Mouse (Mus musculus): Measurements from ENCODE around the gene Gramd4.

DNA sequence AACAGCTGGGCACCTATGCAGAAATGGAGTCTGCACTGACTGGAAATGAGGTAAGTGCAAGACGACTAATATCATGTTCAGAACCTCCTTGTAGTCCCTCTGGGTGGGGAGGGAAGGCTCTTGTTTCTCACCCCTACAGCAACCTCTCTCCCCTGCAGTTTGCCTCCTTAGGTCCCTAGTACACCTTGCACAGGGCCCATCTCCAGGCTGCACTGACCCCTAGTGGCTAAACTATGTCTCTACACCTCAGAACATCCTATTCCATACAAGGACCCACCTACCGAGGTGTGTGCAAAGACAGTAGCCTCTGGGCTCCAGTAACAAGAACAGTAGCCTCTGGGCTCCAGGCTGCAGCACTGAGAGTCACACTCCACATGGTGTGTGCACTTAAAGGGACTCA is 18.7 kb upstream of the Gramd4 start:
- TF ChIP-seq CTCF (IDR thresholded peaks at IDR 0.05; ENCODE audit: borderline replicate concordance, insufficient read depth, low read depth, low read length), result peak; percentile 99
- TF ChIP-seq POLR2A (IDR thresholded peaks at IDR 0.05; ENCODE audit: borderline replicate concordance, insufficient read depth, low read length), result no peak

All from cerebellum, adult 2 months (tissue).